Mouse (Mus musculus) neural tube, embryonic 14.5 days (tissue): ENCODE data around the gene Lyve1. TPM values are rescaled to one million over a fixed set of nuclear protein-coding genes. Genes with fewer than 3 reads are reported as not detected.
"Not testable (repeated sequence)": the region's sequence is repeated elsewhere in the genome, so short reads cannot be mapped to it uniquely, and the experiment has no call there.

Source experiments
- ATAC-seq: fragments of 200-750 bp; cut with Nextera tagmentation; 2 replicates; pipeline ENCODE4 v1.8.0; 2017; ENCODE audit warnings: low read depth, mild to moderate bottlenecking, moderate TSS enrichment, moderate library complexity
- H3K27ac ChIP-seq: fragments of 300-500 bp; sonication (generic); 2 replicates; pipeline ENCODE4 v1.5.1; 2014; ENCODE audit warnings: low read depth, mild to moderate bottlenecking, control low read depth, low read length, moderate library complexity, mixed read lengths
- H3K27me3 ChIP-seq: fragments of 300-500 bp; sonication (generic); 2 replicates; pipeline ENCODE4 v1.6.1; 2014; ENCODE audit warnings: low read length; ENCODE audit not compliant: control insufficient read depth, insufficient read depth
- H3K36me3 ChIP-seq: fragments of 300-500 bp; sonication (generic); 2 replicates; pipeline ENCODE4 v1.6.1; 2014; ENCODE audit warnings: low read length, mixed read lengths; ENCODE audit not compliant: control insufficient read depth, insufficient read depth
- H3K4me1 ChIP-seq: fragments of 300-500 bp; sonication (generic); 2 replicates; pipeline ENCODE4 v1.6.1; 2014; ENCODE audit warnings: low read length; ENCODE audit not compliant: control insufficient read depth, insufficient read depth
- H3K4me2 ChIP-seq: fragments of 300-500 bp; sonication (generic); 2 replicates; pipeline ENCODE4 v1.6.1; 2014; ENCODE audit warnings: mild to moderate bottlenecking, low read depth, low read length, control low read depth
- H3K4me3 ChIP-seq: fragments of 300-500 bp; sonication (generic); 2 replicates; pipeline ENCODE4 v1.5.1; 2014; ENCODE audit warnings: low read depth, low read length, control low read depth, mixed read lengths
- H3K9ac ChIP-seq: fragments of 300-500 bp; sonication (generic); replicated peaks from 2 replicates; pipeline ENCODE4 v1.6.1; 2014; ENCODE audit warnings: low read depth, mild to moderate bottlenecking, control low read depth, low read length, mixed read lengths
- H3K9me3 ChIP-seq: fragments of 300-500 bp; sonication (generic); 2 replicates; pipeline ENCODE4 v1.6.1; 2016; ENCODE audit warnings: low read length; ENCODE audit not compliant: control insufficient read depth
- WGBS: fragments of 180-500 bp; shearing (Covaris S2); extraction: QIAGEN DNeasy Blood & Tissue Kit; methylation state at CpG from one replicate; pipeline ENCODE4 v1.1.7; 2014; 5-methylcytosine and 5-hydroxymethylcytosine counted together
- polyA plus RNA-seq: library from polyadenylated mRNA; unstranded; fragments of >200 nt; fragmentation: Nextera tagmentation; extraction: Ambion mirVana; gene quantifications from 2 replicates; pipeline ENCODE4 v1.2.1, GENCODE M21; 2014

The Lyve1 gene
- polyA plus RNA-seq: 0.44 and 6.6 TPM in 2 replicates

DNA sequence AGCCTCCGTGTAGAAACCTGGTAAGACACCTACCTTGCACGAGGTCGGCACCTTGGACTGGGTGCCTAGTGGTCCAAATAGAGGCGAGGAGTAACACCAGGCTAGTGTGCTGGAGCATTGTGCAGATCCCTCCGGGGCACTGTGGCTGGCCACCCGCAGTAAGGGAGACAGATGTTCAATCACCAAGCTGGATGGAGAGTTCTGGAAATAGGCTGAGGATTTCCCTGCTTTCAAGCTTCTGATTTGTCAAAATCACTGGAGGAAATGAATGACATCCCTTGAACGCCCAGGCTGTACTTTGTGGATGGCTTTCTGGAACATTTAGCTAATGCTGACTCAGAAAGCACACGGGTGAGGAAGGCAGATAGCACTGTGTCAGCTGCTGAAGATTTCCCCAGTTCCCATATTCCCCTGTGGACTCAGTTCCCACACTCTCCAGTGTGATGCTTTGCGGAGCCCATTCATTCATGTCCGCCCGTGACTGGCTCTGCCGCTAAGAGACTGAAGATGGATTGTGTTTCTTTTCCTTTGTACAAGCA is at the start of gene Lyve1:
TSS of gene Lyve1 (minus strand) at position 489 of the 539 bp plus-strand sequence.
- 63% methylated on average over 12 of the region's 12 CpGs for WGBS

DNA sequence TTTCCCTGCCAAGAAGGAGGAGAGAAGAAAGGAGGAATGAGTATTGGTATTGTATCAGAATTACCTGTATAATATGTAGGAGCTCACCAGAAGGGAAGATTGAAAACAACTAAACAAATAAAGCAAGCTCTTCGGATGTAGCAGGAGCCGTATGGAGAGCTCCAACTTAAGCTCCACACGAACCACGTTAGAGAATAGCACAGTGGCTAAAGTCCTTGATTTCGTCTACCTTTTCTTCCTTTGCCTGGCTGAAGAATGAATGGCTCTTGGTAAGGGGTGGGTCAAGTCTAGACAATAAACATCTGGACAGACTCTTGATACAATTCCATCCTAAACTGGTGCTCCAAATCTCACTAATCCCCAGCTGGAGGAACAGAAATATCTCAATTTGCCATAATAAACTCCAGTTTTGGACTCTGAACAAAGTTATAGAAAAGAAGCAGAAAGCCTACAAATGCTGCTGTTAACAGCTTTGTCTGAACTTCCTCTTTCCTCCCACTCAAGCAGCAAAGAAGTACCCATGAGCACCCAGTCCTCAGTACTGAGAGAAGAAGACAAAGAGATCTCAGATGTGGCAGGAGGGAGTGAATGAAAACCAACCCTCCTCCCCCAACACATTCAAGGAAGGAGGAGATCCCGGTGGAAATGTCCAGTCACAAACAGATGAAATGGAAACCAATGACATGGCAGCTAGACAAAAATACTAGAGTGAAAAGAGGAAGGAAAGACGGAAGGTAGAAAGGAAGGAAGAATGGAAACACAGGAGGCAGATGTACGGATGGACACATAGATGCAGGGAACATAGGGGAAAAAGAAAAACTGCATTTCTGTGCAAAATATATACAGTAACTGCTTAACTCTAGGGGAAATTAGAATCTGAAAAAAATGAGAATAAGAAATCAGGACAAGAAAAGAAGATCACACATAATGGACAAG is 45.4 kb upstream of the Lyve1 start:
- Histone ChIP-seq H3K36me3 (no peaks in the 10 kb centered on the region), H3K4me2 (no peak overlapping the region), H3K4me3 (no peak overlapping the region), H3K27me3 (no peaks in the 10 kb centered on the region), H3K9ac (no peak overlapping the region), H3K9me3 (no peaks in the 10 kb centered on the region), H3K27ac (no peak overlapping the region), H3K4me1 (no peaks in the 10 kb centered on the region)
- 85% methylated on average over 8 of the region's 8 CpGs for WGBS
- ATAC-seq: no peak

More for the DNA sequence above, at the start of gene Lyve1:
- Histone ChIP-seq H3K4me3 (no peak within 1 kb of the TSS), H3K36me3 (no peaks in the 10 kb centered on the region), H3K4me2 (no peak within 1 kb of the TSS), H3K4me1 (no peaks in the 10 kb centered on the region), H3K27ac (no peak within 1 kb of the TSS), H3K9ac (no peak within 1 kb of the TSS), H3K9me3 (no peaks in the 10 kb centered on the region), H3K27me3 (no peaks in the 10 kb centered on the region)
- no peak for ATAC-seq

DNA sequence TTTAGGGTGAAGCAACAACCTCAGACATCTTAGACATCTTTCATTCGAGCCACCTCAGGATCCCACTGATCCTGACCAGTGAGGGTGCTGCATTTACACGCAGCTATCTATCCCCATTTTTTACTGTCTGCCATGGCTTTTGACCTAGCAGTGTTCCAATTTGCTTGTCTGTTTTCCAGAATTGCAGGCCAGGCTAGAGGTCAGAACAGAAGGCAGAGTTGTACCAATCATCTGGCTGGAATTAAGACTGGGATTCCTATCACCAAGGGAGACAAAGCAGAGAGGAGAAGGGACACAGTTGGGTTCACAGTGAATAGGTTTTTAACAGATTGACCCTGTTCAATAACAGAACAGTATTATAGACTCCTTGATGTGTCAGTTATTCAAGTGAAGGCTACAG is 43.5 kb upstream of the Lyve1 start:
- 89% methylated on average over 2 of the region's 2 CpGs for WGBS
- Histone ChIP-seq H3K9ac (no peak overlapping the region), H3K27ac (no peak overlapping the region), H3K9me3 (no peaks in the 10 kb centered on the region), H3K4me1 (no peaks in the 10 kb centered on the region), H3K4me2 (no peak overlapping the region), H3K27me3 (no peaks in the 10 kb centered on the region), H3K4me3 (no peak overlapping the region), H3K36me3 (no peaks in the 10 kb centered on the region)
- no peak for ATAC-seq

DNA sequence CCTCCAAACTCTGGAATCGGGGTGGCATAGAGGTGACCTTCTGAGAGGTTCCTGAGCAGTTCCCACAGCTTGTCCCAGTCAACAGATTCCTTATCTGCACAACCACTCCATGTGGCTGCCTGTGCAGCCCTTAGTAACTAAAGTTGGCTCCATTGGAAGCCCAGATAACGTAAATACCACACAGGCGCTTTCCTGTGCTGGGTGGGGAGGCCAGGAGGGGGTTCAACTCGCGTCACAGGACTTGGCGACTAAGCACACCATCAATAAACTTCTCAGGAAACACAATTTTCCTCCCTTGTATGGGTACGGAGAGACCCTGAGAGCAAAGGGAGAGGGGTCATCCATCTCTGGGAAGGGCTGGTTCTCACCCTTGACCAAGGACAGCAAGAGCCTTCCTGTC is 40.2 kb upstream of the Lyve1 start:
- Histone ChIP-seq H3K9me3 (no peaks in the 10 kb centered on the region), H3K9ac (no peak overlapping the region), H3K27me3 (no peaks in the 10 kb centered on the region), H3K4me3 (no peak overlapping the region), H3K27ac (no peak overlapping the region), H3K4me1 (no peaks in the 10 kb centered on the region), H3K4me2 (no peak overlapping the region), H3K36me3 (no peaks in the 10 kb centered on the region)
- WGBS: 83% methylated on average over 7 of the region's 7 CpGs
- no peak for ATAC-seq

DNA sequence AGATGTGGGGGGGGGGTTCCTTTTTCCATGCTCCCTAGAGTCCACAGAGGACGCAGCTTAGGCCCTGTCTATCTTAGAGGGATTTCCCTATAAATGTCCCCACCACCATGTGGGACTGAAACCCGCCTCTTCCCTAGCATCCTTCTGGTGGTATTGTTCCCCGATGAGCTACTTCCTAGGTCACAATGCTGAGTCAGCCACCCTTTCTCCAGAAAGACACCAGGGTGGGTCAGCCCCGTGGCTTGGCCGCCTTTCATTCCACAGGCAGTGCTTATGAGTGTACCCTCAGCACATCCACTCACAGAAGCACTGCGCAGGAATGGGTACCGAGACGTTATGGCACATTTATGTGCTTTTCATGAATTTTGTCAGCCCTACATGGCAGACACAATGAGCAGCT is 34.2 kb upstream of the Lyve1 start:
- no peak overlapping the region for H3K9ac ChIP-seq
- H3K27me3 ChIP-seq: no peaks in the 10 kb centered on the region
- H3K27ac ChIP-seq: no peak overlapping the region
- no peak overlapping the region for H3K4me3 ChIP-seq
- no peak for ATAC-seq
- H3K4me1 ChIP-seq: no peaks in the 10 kb centered on the region
- H3K9me3 ChIP-seq: no peaks in the 10 kb centered on the region
- H3K36me3 ChIP-seq: no peaks in the 10 kb centered on the region
- H3K4me2 ChIP-seq: no peak overlapping the region
- 84% methylated on average over 8 of the region's 8 CpGs for WGBS

DNA sequence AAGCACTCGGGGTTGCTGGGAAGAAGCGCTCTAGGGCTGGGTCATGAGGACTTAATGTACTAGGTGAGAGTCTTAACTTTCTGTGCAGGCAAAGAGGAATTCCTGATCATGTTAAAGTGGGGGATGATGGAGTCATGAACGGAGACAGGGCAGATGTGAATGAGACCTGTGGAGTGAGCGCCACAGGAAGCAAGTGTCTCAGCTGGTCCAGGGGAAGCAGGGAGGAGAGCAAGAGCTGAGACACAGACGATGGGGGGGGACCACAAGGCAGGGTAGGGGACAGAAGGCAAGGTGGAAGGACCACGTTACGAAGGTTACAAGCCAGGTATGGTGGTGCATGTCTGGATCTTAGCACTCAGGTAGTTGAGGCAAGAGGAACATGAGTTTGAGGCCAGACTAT is 33.4 kb upstream of the Lyve1 start:
- Histone ChIP-seq H3K9ac (no peak overlapping the region), H3K27ac (no peak overlapping the region), H3K27me3 (no peaks in the 10 kb centered on the region), H3K9me3 (no peaks in the 10 kb centered on the region), H3K4me3 (no peak overlapping the region), H3K36me3 (no peaks in the 10 kb centered on the region), H3K4me2 (no peak overlapping the region), H3K4me1 (no peaks in the 10 kb centered on the region)
- 92% methylated on average over 7 of the region's 7 CpGs for WGBS
- no peak for ATAC-seq

DNA sequence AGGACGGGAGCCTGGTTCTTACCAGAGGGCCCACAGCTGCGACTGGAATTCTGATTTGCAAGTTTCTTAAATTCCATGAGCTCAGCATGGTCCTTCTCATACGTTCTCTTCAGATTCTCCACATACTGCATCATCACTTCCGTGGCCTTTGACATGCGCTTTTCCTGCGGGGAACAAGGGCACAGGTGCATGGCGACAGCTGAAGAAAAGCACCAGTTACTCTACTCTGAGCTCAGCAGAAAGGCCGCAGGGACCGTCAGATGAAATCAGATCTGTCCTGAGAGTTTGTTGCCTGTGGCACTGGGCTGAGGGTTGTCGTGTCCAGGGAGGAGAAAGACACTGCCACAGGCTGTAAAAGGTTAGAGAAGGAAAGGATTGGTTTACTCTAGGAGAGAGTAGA is 32.7 kb upstream of the Lyve1 start:
- H3K4me3 ChIP-seq, H3K9me3 ChIP-seq, H3K36me3 ChIP-seq, H3K4me1 ChIP-seq, ATAC-seq, H3K9ac ChIP-seq, H3K27ac ChIP-seq, H3K4me2 ChIP-seq, H3K27me3 ChIP-seq: not testable (repeated sequence)
- 75% methylated on average over 10 of the region's 10 CpGs for WGBS

DNA sequence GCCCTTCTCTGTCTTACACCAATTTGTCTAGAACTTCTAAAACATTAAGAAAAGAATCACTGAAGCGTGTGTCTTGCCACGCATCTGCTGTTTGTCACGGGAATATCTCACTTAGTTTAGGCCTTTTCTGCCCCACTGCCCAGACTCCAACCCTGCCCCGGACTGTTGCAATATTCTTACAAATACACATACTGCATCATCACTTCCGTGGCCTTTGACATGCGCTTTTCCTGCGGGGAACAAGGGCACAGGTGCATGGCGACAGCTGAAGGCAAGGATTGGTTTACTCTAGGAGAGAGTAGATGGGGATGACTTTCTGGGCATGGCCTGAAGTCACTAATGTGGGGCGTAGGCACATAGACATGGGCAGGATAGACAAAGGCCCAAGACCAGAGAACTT is 31.6 kb upstream of the Lyve1 start:
- ATAC-seq: no peak
- Histone ChIP-seq H3K9ac (no peak overlapping the region), H3K4me3 (no peak overlapping the region), H3K9me3 (no peaks in the 10 kb centered on the region), H3K36me3 (no peaks in the 10 kb centered on the region), H3K27me3 (no peaks in the 10 kb centered on the region), H3K4me1 (no peaks in the 10 kb centered on the region), H3K4me2 (no peak overlapping the region), H3K27ac (no peak overlapping the region)
- 86% methylated on average over 9 of the region's 9 CpGs for WGBS

DNA sequence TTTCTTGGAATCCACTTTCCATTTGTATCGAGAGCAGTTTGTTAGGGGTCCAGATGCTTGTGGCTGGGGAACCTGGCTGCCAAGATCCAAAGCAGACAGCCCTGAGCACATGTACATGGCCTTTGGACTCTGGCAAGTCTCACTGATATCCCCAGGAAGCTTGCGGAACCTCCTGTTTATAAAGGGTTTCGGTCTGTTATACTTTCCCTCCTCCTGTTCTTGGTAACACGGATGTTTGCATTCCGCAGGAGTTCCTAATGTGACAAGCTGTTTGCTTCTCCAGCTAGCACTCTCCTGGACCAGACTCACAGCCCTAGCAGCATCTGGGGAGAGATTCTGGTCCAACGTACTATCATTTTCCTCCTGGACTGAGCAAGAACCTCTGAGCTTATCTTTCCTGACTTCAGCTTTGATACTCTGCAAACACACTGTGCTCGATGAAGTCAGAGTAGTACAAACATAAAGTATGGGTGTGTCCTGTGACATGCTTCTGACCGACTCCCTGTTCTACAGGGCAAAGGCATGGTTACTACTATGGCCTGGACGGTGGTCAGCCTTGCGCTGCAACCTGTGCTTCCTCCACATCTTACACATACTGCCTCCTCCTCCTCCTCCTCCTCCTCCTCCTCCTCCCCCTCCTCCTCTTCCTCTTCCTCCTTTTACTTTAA is 31.0 kb upstream of the Lyve1 start:
- no peaks in the 10 kb centered on the region for H3K4me1 ChIP-seq
- H3K27me3 ChIP-seq: no peaks in the 10 kb centered on the region
- WGBS: 77% methylated on average over 10 of the region's 10 CpGs
- H3K4me3 ChIP-seq: no peak overlapping the region
- H3K27ac ChIP-seq: no peak overlapping the region
- H3K9me3 ChIP-seq: no peaks in the 10 kb centered on the region
- H3K36me3 ChIP-seq: no peaks in the 10 kb centered on the region
- H3K4me2 ChIP-seq: no peak overlapping the region
- H3K9ac ChIP-seq: no peak overlapping the region
- ATAC-seq: no peak
